Mouse (Mus musculus) cerebellum, postnatal 4 days (tissue): ENCODE data around the gene Mrap.
A peak's percentile ranks its signal among the peaks of the same experiment; 100 is the strongest.

Experiments used
- DNase-seq, 2 experiments: peaks; one replicate each; pipeline ENCODE4 v3.0.0; 2022; ENCODE audit warnings: low spot score in 2 of 2, mixed read lengths in 1 of 2

The Mrap gene

DNA sequence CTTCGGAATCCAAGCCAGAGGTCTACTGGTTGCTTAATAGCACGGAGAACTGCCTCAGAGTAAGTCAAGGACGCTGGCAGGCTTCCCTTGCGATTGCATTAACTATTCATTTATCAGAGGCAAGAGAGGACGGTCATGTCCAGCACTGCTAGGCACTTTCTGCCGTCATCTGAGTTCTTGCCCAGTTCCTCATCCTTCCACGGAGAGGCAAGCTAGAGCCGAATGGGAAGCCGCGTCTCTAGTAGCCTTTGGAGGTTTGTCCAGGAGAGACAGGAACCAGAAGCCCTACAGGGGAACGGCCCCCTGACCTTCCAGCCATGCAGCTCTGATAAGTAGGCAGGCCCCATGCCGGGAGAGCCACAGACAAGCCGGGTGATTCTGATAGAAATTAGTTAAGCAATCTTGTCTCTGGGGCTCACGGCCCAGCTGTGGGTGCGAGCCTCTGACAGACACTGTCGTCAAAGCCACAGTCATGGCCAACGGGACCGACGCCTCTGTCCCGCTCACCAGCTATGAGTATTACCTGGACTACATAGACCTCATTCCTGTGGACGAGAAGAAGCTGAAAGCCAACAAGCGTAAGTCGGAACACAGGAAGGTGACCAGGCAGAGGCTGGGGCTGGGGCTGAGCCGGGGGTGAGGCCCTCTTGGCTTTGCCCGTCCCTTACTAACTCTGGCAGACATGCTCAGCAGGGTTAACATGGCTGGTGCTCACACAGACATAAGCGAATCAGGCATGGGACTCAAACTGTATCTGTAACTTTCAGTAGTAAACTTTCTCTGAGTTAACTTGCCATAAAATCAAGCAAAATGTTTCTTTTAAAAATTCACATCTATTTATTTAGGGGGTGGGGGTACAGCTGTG lies at the start of gene Mrap:
Mrap (plus strand) TSS at position 116 of the 865 bp plus-strand sequence.
- DNase-seq, result no peak

DNA sequence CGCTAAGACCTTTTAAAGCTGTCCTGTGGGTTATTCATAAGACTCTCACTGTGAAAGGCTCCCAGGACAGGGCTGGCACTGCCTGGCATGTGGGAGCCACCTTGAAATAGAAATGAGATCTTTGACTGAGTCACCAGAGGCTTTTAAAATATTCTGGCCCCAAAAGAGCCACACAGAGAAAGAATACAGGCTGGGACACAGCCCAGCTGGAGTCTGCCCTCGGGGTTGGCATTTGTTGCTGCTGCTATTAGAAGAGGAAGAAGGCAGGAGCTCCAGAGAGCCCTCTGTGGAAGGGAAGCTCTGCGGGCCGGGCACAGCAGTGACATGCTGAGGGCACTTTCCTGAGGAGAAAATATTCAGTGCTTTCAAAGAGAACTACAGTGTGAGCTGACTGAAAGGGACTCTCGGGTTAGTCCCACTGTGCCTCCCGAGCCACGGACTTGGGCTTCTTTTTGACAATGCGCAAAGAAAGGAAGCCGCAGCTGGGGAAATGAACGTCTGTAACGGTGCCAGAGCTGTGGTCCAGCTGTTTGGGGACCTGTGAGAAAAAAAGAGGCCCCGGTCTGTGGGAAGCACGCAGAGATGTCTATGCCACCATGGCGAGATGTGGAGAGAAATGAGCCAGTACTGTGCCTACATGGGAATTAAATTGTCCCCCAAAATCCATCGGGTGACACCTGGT lies 45.2 kb upstream of the Mrap start:
- DNase-seq, result peak in 1 of 2 experiments; percentile 20

DNA sequence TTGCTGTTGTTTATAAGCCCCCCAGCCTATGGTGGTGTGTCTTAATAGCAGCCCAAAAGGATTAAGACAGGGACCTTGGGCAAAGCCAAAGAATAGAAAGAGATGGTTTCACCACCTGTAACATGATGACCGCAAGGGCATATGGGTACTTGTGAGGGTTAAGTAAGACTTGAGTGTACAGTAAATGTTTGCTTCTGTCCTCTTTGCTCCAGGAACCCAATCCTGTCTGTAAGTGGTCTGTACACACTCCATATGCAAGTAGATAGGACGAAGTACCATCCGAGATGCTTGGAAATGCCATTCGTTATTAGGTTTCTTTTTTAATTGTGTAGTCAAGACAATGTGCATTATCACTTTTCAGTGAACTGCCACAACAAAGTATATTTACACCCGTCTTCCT lies 44.4 kb upstream of the Mrap start:
- DNase-seq, result no peak

DNA sequence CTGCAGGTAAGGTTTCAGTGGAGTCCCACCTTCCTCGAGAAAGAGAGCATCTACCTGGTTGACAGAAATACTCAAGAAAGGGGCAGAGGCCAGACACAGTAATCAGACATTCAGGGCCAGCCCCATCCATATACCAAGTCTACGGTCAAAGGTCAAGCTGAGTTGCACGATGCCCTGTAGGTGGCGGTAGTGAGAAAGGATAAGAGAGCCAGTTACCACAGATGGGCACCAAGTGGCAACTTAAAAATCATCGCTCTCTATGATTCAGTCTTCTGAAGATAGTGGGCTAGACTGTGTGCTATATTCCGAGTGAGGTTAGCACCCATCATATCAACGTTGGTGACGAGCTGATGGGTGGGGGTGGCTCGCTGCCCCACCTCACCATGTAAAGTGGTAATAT lies 43.3 kb upstream of the Mrap start:
- peak in 1 of 2 experiments; percentile 32 for DNase-seq

DNA sequence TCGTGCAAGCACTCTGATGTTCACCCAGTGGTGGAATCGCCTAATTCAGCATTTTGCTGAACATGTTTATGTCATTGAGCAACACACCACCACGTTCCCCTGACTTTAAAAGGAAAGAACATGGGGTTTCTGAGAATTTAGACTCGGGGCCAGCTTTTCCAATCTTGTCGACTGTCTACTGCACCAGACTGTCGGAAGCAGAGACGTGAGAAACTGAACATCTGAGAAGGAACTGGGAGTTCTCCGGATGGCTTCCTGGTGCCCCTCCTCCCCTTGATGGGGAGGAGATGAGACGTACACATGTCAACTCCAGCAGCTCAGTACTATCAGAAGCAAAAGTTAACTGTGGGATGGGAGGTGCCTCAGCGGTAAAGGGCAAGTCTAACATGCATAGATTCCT lies 42.9 kb upstream of the Mrap start:
- no peak for DNase-seq

DNA sequence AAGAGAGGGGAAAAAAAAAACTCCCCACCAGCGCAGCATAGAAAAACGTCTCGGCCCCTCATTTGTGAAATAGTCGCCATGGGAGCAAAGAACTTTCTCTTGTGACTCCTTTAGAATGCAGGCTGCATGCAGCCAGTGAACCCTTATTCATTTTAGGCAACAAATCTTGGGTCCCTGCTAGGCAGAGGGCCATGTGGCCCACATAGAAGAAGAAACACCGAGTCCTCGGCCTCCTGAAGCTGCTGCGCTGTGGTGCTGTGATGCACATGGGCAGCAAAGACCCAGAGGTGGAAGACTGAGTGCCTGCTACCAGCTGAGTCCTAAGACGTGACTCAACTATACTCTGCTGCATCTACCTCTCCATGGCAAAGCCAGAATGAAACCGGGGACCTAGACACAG lies 41.7 kb upstream of the Mrap start:
- no peak for DNase-seq

DNA sequence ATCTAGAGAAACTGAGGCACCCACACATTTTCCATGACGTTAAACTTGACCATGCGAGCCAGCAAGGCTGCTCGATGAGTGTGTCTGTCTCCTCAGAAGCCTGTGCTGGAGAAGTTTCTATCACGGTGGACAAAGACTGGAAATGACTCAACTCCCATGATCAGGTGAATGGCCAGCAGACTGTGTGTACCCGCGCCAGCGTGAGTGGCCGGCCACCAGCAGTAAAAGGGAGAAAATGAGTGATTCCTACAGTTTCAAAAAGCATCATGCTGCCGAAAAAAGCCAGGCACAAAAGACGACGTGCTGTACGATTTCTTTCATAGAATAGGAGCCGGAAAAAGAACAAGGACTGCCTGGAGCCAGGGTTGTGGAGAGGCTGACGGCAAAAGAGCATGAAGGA lies 38.6 kb upstream of the Mrap start:
- DNase-seq, result no peak

DNA sequence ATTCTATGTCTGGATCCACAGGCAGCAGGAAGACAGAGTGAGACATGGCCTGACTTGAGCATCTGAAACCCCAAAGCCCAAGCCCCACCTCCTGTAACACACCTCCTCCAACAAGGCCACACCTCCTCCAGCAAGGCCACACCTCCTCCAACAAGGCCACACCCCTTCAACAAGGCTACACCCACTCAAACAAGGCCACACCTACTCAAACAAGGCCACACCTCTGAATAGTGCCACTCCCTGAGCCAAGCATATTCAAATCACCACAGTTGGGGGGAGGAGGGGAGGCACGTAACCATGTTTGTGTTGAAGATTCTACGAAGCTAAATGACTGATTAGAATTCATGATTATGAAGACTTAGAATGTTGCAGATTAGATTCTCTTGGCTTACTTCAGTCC lies 36.5 kb upstream of the Mrap start:
- DNase-seq, result no peak

DNA sequence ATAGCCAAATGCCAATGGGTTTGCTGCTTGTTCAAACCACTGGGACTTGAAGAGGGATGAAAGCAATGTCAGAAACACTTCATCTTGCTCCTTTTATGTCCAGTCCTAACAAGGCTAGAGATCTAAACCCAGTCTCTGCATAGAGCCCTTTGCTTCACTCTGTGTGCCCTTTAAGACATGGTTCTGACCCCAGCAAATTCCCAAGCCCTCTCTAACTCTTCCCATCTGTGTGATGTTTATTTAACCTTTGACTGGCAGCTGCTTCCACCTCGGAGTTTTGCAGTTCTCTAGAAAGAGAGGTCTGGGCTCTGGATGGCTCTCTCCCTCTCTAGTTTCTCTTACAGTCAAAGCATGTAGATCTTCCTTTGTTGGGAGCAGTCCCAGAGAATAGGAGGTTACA lies 34.4 kb upstream of the Mrap start:
- no peak for DNase-seq

DNA sequence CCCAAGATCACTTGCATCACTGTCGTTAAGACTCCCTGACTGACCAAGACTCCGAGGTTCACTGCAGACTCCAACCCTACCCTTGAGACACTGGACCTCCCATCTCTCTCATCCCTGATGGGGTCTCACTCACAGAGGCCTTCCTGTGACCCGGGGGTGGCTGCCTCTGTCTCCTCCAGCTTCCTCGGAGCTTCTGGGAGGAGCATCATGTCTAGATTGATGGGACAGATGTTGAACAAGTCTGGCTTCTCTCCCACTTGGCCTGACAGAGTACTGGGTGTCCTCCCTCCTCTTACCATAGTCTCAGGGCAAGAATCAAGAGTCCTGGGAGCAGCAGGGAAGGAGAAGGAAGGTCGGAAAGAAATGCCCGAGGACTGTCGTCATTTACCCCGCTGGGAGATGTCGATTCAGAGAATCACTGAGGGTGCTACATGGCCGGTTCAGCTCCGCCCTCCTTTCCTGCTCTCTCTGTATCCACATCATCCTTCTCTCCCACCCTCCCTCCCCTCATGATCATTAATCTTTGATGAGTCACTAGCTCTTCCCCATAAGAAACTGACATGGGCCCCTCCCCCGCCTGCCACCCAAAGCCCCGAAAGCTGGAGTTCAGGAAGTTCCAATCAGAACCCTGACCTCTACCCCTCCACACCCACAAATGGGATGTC lies 33.7 kb upstream of the Mrap start:
- DNase-seq, result no peak

DNA sequence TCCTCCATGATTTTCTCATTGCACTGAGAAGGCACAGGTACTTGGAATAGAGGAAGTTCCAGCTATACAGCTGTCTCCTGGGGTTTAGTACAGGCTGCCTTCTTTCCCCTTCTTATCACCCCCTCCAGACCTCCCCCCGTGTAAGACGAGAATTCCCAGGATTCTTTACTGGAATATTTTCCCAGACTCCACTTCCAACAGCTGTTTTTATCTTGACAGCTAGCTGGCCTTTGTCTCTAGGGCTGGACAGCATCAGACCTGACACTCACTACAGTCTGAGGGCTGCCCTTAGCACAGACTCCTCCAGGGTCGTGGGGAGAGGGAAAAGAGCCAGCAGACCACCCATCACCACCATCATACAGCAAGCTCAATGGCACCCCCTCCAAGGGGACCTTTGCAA lies 31.7 kb upstream of the Mrap start:
- no peak for DNase-seq

DNA sequence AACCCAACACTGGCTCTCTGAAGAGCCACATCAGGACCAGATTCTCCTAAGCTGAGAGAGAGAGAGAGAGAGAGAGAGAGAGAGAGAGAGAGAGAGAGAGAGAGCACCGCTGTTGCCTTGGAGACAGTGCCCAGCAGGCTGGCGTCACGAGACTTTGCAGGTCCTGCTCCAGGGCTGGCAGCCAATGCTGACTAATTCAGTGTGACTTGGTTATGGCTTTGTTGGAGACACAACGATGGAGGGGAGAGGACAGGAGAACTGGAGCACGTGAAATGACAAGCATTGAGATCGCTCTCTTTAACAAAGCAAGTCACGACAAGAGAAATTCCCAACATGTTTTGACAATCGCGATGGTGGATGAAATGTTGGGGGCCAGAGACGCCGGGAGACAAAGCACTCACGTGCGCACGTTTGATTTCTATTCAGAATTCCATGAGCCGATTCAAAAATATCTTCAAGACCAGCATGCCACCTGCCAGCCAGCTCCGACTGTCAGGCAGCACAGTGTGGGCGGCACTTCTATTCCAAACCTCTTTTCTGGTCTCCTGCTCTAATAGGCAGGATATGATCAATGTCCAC lies 28.2 kb upstream of the Mrap start:
- peak; percentile 59 to 79 for DNase-seq

DNA sequence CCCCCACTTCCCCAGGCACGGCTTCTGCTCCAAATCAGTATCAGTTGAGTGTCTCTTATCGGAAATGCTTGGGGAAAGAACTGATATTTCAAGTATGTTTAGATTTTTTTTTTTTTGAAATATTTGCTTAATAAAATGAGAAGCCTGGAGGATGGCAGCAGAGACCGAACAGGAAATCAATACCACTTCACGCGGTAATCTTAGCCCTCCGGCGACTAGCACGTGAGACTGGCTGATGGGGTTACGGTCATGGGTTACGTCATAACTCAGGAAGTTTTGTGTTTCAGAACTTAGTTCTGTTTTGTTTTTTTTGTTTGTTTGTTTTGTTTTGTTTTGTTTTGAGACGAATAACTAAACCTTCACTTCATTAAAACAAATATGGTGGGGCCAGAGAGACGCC lies 27.7 kb upstream of the Mrap start:
- no peak for DNase-seq

DNA sequence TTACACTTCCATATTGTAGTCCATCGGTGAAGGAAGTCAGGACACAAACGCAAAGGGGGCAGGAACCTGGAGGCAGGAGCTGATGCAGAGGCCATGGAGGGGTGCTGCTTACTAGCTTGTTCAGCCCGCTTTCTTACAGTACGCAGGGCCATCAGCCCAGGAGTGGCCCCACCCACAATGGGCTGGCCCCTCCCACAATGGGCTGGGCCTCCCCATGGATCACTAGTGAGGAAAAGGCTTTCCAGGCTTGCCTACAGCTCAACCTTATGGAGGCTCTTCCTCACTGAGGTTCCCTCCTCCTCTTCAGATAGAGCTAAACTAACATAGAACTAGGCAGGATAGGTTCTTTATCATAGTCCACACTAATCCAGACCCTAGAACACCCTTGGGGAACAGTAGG lies 14.0 kb upstream of the Mrap start:
- DNase-seq, result no peak

DNA sequence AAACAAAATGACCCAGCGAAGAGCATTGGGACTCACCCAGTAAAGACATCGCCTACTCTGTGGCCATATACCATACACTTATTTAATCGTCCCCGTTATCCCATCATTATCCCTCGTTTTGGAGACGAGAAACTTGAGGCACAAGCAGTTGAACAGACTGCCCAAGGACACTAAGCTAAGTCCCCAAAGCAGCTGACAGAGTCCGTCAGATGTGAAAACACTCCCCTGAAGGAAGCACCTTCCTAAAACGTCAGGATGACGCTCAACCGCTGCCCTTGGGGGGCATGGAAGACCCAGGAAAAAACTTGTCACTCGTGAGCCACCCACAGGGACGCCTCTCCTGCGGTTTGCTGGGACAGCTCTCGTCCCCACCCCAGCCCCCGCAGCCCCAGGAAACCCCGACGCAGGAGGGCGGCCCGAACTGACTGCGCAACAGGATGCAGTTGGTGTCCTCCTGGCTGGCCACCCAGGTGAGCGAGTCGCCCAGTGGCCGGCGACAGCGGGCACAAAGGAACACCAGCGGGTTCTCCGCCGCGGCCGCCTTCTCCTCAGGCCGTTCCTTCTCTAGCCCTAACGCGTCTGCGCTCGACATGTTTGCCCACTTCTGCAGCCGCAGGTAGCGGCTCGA lies 11.3 kb upstream of the Mrap start:
- DNase-seq, result no peak

DNA sequence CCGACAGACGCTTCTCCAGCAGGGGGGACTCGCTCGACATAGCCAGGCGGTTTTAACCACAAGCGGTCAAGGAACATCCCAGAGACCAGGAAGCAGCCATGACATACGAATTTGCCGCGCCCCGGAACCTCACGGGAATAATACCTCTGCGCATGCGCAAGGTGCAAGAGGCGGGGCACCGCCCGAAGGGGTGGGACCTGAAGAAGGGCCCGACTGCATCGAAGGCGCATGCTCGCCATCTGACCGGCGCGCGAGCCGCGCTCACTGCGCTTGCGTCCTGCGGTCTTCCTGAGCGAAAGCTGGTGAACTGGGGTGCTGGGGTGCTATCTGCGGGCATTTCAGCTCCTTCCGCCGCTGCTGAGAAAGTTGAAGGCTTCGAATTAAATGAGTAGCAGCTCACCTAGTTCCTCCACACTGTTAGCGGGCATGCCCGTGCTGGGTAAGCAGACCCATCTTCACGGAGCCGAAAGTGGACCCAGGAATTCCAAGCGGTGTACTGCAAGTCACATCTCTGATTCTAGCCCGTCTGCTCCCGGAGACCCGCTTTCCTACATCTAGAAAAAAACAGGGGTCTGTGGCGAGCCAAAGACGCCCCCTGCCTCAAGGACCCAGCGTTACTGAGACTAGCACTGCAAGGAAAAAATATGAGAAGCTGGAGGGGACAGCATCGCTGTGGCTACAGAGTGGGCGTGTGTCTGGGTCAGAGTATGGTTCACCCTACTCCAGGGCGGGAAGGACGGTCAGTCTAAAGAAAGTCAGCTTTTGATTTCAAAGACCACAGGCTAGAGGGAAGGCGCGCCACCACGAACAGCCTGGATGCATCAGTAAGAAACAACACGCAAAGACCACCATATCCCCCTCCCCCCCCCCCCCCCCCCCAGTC lies 10.5 kb upstream of the Mrap start, which contains the start of gene Mis18a:
Mis18a (minus strand) TSS at position 172 of the 883 bp plus-strand sequence.
- peak; percentile 91 to 95 for DNase-seq

DNA sequence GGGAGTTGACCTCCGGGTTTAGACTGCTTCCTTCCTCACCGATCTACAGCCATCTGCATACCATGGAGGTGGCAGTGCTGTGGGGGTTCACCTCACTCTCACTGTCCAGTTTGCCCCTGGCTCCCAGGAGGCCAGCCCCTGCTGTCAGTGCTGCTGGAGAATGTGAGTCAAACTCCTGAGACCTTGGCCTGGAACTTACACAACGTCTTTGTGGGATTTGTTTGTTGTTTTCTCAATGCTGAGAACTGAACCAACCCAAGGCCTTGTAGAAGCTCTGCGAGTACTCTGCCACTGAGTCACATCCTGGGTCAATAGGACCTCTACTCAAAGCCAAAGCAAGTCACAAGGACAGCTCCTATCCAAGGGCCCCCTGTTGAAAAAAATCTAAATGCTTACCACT lies 2.4 kb upstream of the Mrap start:
- DNase-seq, result no peak

DNA sequence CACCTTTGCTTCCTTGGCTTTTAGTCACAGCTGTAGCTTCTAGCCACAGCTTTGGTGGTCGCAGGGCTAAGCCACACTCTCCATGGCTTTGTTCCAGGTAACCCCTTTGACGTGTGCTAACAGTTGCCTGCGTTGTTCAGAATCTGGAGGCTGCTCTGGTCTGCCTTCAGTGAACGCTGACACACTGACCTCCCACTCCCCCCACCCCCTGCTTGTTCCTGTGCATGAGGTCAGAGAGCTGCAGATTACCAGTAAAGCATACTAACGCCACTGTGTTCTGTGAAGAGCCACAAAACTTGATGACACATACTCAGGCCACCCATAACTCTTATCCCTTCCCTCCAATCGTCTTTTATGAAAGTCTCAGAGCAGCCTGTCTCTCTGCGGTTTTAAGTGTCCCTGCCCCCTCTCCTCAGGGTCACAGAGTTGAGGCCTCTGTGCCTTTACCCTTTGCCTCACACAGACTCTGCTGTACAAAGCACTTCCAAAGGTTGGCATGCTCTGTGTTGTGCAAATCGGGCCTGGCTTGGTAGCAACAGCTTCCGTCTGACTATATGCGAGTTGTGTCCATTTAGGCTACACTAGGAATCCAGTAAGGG lies 1.2 kb upstream of the Mrap start:
- DNase-seq, result no peak

DNA sequence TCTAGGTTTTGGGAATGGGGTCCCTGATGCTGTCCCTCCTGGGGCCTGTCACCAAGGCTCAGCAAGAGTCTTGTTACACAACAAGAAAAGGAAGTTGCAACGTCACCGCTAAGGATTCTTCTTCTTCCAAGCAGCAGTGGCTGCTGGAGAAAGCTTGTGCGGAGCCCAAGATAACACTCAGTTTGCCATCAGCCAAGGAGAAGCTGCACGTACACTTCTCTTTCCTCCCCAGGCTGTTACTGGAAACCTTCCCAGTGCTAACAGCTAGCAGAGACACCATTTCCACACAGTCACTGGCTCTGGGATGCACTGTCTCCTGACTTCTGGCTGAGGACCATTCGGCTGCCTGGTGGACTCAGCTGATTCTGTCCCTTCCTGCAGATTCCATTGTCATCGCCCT lies 9.1 kb downstream of the Mrap start:
- DNase-seq, result no peak

DNA sequence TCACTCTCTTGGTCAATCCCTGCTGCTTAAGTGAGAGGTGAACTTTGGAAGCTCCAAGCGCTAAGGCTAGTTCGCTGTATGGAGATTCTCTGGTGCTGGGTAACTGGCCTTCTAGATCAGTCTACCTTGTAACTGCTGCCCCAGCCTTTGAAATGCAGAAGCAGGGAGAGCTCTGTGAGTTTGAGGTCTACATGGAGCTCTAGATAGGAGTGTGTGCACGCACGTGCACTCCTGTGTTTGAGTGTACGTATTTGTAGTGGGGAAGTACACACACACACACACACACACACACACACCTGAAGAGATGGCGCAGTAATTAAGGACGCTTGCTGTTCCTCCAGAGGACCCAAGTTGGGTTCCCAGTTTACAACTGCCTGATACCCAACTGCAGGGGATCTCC lies 10.2 kb downstream of the Mrap start:
- no peak for DNase-seq
